Mouse (Mus musculus) lung, adult 2 months (tissue): ENCODE measurements around the gene Pglyrp1.

ENCODE experiments used
- CTCF ChIP-seq: fragments of 200-500 bp; IDR thresholded peaks from 2 replicates; pipeline ENCODE4 v1.5.1; 2011; ENCODE audit warnings: mild to moderate bottlenecking, low read length, control low read depth; ENCODE audit not compliant: insufficient read depth
- POLR2A ChIP-seq: fragments of 200-500 bp; IDR thresholded peaks from 2 replicates; pipeline ENCODE4 v1.6.1; 2011; ENCODE audit warnings: low read depth, mild to moderate bottlenecking, control low read depth, low read length, borderline replicate concordance; ENCODE audit errors: extremely low read depth

- TF ChIP-seq POLR2A (no peak), CTCF (no peak)
These were observed 1.7 kb downstream of the Pglyrp1 start for GRCm38 (mm10) chr7:18872816-18873215.
